Mouse (Mus musculus) megakaryocyte, adult 5-6 weeks (primary cell): ENCODE results near the gene Gm28557. TPM values are rescaled to one million over a fixed set of nuclear protein-coding genes. Genes with fewer than 3 reads are reported as not detected.

Experiments
- total RNA-seq, 2 experiments: library from RNA; stranded (forward) in 1 of 2; stranded (reverse) in 1 of 2; fragments of 153-499, 151-499 nt in 1 of 2; fragments of 221-1000, 200-1000 nt in 1 of 2; gene quantifications; 2 replicates each; pipeline versions ENCODE4 v1.2.3 to v1.2.4; 2015 to 2017

Gene Gm28557
- total RNA-seq, 2 experiments from 2014 or later = 0.62 to 3.4 TPM

Other genes with a start within 250 kb of the Gm28557 start
- gene Gm10767, start 203.7 kb downstream of the Gm28557 start, total RNA-seq (2015) = 0.68 TPM in 1 of 2 replicates, not detected in the other
- gene Gm10767, start 203.7 kb downstream of the Gm28557 start, total RNA-seq (2017) = 0.77 and 0.81 TPM in 2 replicates
- gene Zfp712, start 47.4 kb downstream of the Gm28557 start, total RNA-seq (2015) = 4.2 and 6.2 TPM in 2 replicates
- gene Zfp712, start 47.4 kb downstream of the Gm28557 start, total RNA-seq (2017) = 4.3 and 5.5 TPM in 2 replicates
- gene Zfp708, start 10.6 kb downstream of the Gm28557 start, total RNA-seq (2015) = 1.4 and 2.5 TPM in 2 replicates
- gene Zfp708, start 10.6 kb downstream of the Gm28557 start, total RNA-seq (2017) = 0.95 and 1.4 TPM in 2 replicates
- 0.78 and 0.85 TPM in 2 replicates for gene Rslcan18, start 7.7 kb upstream of the Gm28557 start, total RNA-seq (2015)
- gene Rslcan18, start 7.7 kb upstream of the Gm28557 start, total RNA-seq (2017) = 0.22 TPM in 1 of 2 replicates, not detected in the other
- 2.1 and 2.9 TPM in 2 replicates for gene Zfp759, start 13.1 kb upstream of the Gm28557 start, total RNA-seq (2015)
- 3.1 and 4.2 TPM in 2 replicates for gene Zfp759, start 13.1 kb upstream of the Gm28557 start, total RNA-seq (2017)
- 6.5 and 7.5 TPM in 2 replicates for gene Rsl1, start 64.6 kb upstream of the Gm28557 start, total RNA-seq (2015)
- 5.0 and 5.4 TPM in 2 replicates for gene Rsl1, start 64.6 kb upstream of the Gm28557 start, total RNA-seq (2017)
- gene Zfp455, start 85.9 kb upstream of the Gm28557 start, total RNA-seq (2015) = 2.7 and 3.6 TPM in 2 replicates
- gene Zfp455, start 85.9 kb upstream of the Gm28557 start, total RNA-seq (2017) = 1.7 and 2.4 TPM in 2 replicates
- gene Zfp458, start 169.9 kb upstream of the Gm28557 start, total RNA-seq (2015) = 4.7 and 5.6 TPM in 2 replicates
- gene Zfp458, start 169.9 kb upstream of the Gm28557 start, total RNA-seq (2017) = 2.9 and 4.3 TPM in 2 replicates
- gene Zfp457, start 197.9 kb upstream of the Gm28557 start, total RNA-seq (2015) = 0.60 TPM in 1 of 2 replicates, not detected in the other
- 0.65 TPM in 1 of 2 replicates, not detected in the other for gene Zfp457, start 197.9 kb upstream of the Gm28557 start, total RNA-seq (2017)
- 10.9 and 11.7 TPM in 2 replicates for gene Zfp595, start 224.0 kb upstream of the Gm28557 start, total RNA-seq (2015)
- gene Zfp595, start 224.0 kb upstream of the Gm28557 start, total RNA-seq (2017) = 8.4 and 8.7 TPM in 2 replicates